Mouse (Mus musculus) CH12.LX (cell line): ENCODE measurements at regions not wholly inside any gene's neighbourhood (a gene's known extent, or its start where the extent isn't known, plus 50 kb on each side); places are given as distances from the start of the nearest gene placed in this dataset.

ENCODE experiments used
- ETS1 ChIP-seq: conservative IDR thresholded peaks from 2 replicates; pipeline ENCODE4 v1.6.1; 2012; ENCODE audit warnings: low read depth, mild to moderate bottlenecking, inconsistent platforms, low read length, improper control_type of control experiment, moderate library complexity
- SIN3A ChIP-seq: IDR thresholded peaks from 2 replicates; pipeline ENCODE4 v1.6.1; 2012; ENCODE audit warnings: low read length, improper control_type of control experiment, inconsistent platforms
- TCF12 ChIP-seq: IDR thresholded peaks from 2 replicates; pipeline ENCODE4 v1.6.1; 2014; ENCODE audit warnings: low read depth, mild to moderate bottlenecking, inconsistent platforms, low read length, improper control_type of control experiment
- USF1 ChIP-seq: IDR thresholded peaks from 2 replicates; pipeline ENCODE4 v1.6.1; 2014; ENCODE audit warnings: low read depth, mild to moderate bottlenecking, inconsistent platforms, low read length, improper control_type of control experiment

DNA sequence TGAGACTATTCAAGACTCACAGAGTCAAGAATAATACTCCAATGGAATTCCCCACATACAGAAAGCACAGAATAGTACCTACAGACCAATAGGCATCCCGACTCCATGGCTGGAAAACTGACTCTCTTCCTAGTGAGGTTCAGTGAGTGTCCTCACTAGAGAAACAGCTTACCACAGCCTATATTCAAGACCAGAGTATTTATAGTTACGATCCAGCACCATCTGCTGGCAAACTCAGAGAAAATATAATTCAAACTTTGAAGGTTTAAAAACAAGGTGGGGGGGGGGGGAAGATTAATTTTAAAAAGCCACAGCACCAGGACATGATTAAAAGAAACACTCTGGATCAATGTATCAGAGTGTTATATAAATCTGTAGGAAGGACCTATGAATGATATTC is 590.2 kb upstream of the Vrk2 start:
- TF ChIP-seq ETS1 (no peak), TCF12 (no peak), USF1 (no peak), SIN3A (no peak)
